Mouse (Mus musculus) C2C12 (cell line): ENCODE data around the gene Aktip.

Experiments
- CTCF ChIP-seq: IDR thresholded peaks from one replicate; pipeline ENCODE4 v1.5.1; 2011; ENCODE audit not compliant: control insufficient read depth, insufficient read depth, insufficient read length
- FOSL1 ChIP-seq: IDR thresholded peaks from one replicate; pipeline ENCODE4 v1.8.0; 2011; ENCODE audit warnings: mild to moderate bottlenecking, low read length; ENCODE audit not compliant: poor library complexity, insufficient read depth, severe bottlenecking
- MYOD1 ChIP-seq: IDR thresholded peaks from one replicate; pipeline ENCODE4 v1.6.1; 2011; ENCODE audit warnings: low read depth; ENCODE audit not compliant: control insufficient read depth, insufficient read length
- MYOG ChIP-seq: IDR thresholded peaks from one replicate; pipeline ENCODE4 v1.6.1; 2011; ENCODE audit not compliant: control insufficient read depth, insufficient read length; ENCODE audit errors: extremely low read depth

DNA sequence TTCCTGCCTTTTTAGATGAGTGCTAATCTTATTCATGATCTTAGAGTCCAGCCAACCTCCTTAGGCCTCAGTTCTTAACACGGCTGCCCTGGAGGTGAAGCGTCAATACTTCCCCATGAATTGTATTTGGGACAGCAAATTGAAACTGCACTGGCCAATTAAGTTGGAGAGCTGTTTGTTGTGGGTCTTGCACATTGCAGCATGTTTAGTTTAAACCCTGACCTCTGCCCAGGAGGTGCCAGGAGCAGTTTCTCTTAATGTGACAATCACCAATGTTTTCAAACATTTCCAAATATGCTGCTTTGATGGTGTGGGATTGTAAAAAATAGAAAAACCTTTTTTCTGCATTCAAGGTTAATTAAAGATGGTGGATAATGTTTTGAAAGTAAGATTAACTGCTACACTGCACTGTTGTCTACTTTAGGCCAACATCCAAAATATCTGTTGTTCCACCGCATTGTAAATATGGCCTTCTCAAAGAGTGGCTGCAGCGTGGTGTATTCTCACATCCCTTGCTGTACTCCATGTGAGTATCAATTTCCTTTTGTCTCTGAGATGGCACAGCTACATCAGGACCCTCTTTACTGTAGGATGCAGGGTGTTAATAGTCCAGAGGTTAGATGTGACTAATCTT lies 46.2 kb upstream of the Aktip start:
- no peak for TF ChIP-seq CTCF
- TF ChIP-seq MYOG, result no peak
- TF ChIP-seq MYOD1, result no peak
- no peak for TF ChIP-seq FOSL1
